Comparison of ENCODE assay signal across 8 mouse cellular contexts in the genomic region with DNA sequence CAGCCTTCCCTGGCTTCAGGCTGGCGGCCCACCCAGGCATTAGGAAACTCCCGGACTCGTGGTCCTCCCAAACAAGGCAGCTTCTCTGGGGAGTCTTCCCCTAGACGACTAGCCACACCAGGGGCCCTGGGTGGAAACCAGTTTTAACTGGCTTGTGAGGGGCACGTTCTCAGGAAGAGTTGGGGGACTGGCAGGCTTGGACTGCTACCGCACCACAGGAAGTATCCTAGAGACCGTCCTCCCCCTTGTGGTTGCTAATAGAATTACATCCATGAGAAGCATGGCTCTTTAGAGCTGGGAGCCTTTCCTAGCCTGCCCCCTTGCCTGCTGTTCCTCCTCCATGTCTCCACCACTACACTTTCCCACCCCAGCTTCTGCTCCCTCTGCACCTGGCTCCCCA.
DNase-seq lines count a peak whose midpoint lies in the region; ATAC-seq and TF ChIP-seq lines count a peak whose summit lies in the region.

No protein-coding gene starts in this region.

- H3K36me3 ChIP-seq in forebrain, postnatal 0 days (ENCODE audit: insufficient read depth), result peaks cover 8% of the 10 kb centered on the region; the same call in 1 of the 2 replicates
- H3K36me3 ChIP-seq in intestine, embryonic 14.5 days (ENCODE audit: control insufficient read depth, insufficient read depth, low read length), result no peaks in the 10 kb centered on the region
- H3K36me3 ChIP-seq in midbrain, embryonic 11.5 days (ENCODE audit: control insufficient read depth, insufficient read depth, low read length), result no peaks in the 10 kb centered on the region
- H3K36me3 ChIP-seq in splenic B cell, adult 2 months (ENCODE audit: control insufficient read depth, insufficient read depth, low read length, poor library complexity, severe bottlenecking), result no peaks in the 10 kb centered on the region

- H3K4me2 ChIP-seq in forebrain, postnatal 0 days (ENCODE audit: low read depth), result no peak overlapping the region; the same call in 1 of the 2 replicates
- H3K4me2 ChIP-seq in intestine, embryonic 14.5 days (ENCODE audit: low read length), result no peak overlapping the region
- H3K4me2 ChIP-seq in midbrain, embryonic 11.5 days, result no peak overlapping the region

- TF ChIP-seq CTCF in forebrain, postnatal 0 days (IDR thresholded peaks at IDR 0.05; ENCODE audit: low read depth), result peak; percentile 92
- peak; percentile 82 for TF ChIP-seq CTCF in left cerebral cortex, adult 2 months (IDR thresholded peaks at IDR 0.05)

- ATAC-seq in forebrain, postnatal 0 days, result peak; percentile 82
- peak; percentile 84 for ATAC-seq in intestine, embryonic 14.5 days (replicated peaks; ENCODE audit: low FRiP score, low TSS enrichment, low read depth)
- peak; percentile 77 for ATAC-seq in midbrain, embryonic 11.5 days (ENCODE audit: low FRiP score)

- H3K27ac ChIP-seq in forebrain, postnatal 0 days (ENCODE audit: low read depth, low read length), result no peak overlapping the region
- no peak overlapping the region for H3K27ac ChIP-seq in intestine, embryonic 14.5 days (ENCODE audit: low read depth)
- H3K27ac ChIP-seq in left cerebral cortex, adult 2 months, result no peak overlapping the region
- no peak overlapping the region for H3K27ac ChIP-seq in midbrain, embryonic 11.5 days (ENCODE audit: low read depth, low read length)

- no peaks in the 10 kb centered on the region for H3K27me3 ChIP-seq in forebrain, postnatal 0 days (ENCODE audit: insufficient read depth, low read length)
- H3K27me3 ChIP-seq in intestine, embryonic 14.5 days (replicated peaks; ENCODE audit: control insufficient read depth, insufficient read depth, low read length), result no peaks in the 10 kb centered on the region
- no peaks in the 10 kb centered on the region for H3K27me3 ChIP-seq in midbrain, embryonic 11.5 days (ENCODE audit: control insufficient read depth, insufficient read depth, low read length)
- no peaks in the 10 kb centered on the region for H3K27me3 ChIP-seq in splenic B cell, adult 2 months (ENCODE audit: control insufficient read depth, insufficient read depth, low read length, poor library complexity, severe bottlenecking)

- H3K4me3 ChIP-seq in forebrain, postnatal 0 days (ENCODE audit: low read depth, low read length), result no peak overlapping the region
- H3K4me3 ChIP-seq in intestine, embryonic 14.5 days (ENCODE audit: low read depth, low read length), result no peak overlapping the region
- no peak overlapping the region for H3K4me3 ChIP-seq in left cerebral cortex, adult 2 months
- no peak overlapping the region for H3K4me3 ChIP-seq in midbrain, embryonic 11.5 days (ENCODE audit: low read depth, low read length)

- intact Hi-C loops in left cerebral cortex, adult 2 months (cut with DNase I), result loop anchor here (1.0 kb wide), 1 partner anchor 430 kb away; no protein-coding TSS in a partner anchor

- no peaks in the 10 kb centered on the region for H3K4me1 ChIP-seq in forebrain, postnatal 0 days (ENCODE audit: insufficient read depth)
- peaks cover 3% of the 10 kb centered on the region; the same call in 1 of the 2 replicates for H3K4me1 ChIP-seq in intestine, embryonic 14.5 days (replicated peaks; ENCODE audit: control insufficient read depth, insufficient read depth, low read length)
- no peaks in the 10 kb centered on the region for H3K4me1 ChIP-seq in midbrain, embryonic 11.5 days (ENCODE audit: control insufficient read depth, insufficient read depth, low read length)

- H3K9ac ChIP-seq in forebrain, postnatal 0 days, result no peak overlapping the region; the same call in 1 of the 2 replicates
- no peak overlapping the region for H3K9ac ChIP-seq in intestine, embryonic 14.5 days (ENCODE audit: low read length)
- H3K9ac ChIP-seq in midbrain, embryonic 11.5 days (ENCODE audit: low read length), result no peak overlapping the region

- peak; percentile 18 for DNase-seq in ovary, postnatal 14 days (ENCODE audit: low spot score)
- no peak for DNase-seq in ovary, adult 18-20 months (ENCODE audit: low spot score)
- DNase-seq in cerebellum, adult 9-10 months, result peak; percentile 60
- DNase-seq in forebrain, postnatal 0 days, result peak; percentile 80
- peak; percentile 68 for DNase-seq in intestine, embryonic 14.5 days (ENCODE audit: low spot score)
- DNase-seq in left cerebral cortex, adult 2 months (ENCODE audit: extremely low spot score in 1 of 2, low spot score in 2 of 2), result peak; percentile 45 to 54
- peak; percentile 93 for DNase-seq in midbrain, embryonic 11.5 days (ENCODE audit: low spot score, missing footprints)
- peak; percentile 51 for DNase-seq in splenic B cell, adult 2 months (ENCODE audit: low read depth, low spot score)

- H3K9me3 ChIP-seq in forebrain, postnatal 0 days (ENCODE audit: low read length), result no peaks in the 10 kb centered on the region
- H3K9me3 ChIP-seq in intestine, embryonic 14.5 days (ENCODE audit: control insufficient read depth, low read length), result no peaks in the 10 kb centered on the region
- H3K9me3 ChIP-seq in midbrain, embryonic 11.5 days (ENCODE audit: control insufficient read depth, low read length), result no peaks in the 10 kb centered on the region

- 26% methylated on average over 7 of the region's 7 CpGs for whole genome bisulfite sequencing in forebrain, postnatal 0 days
- 27% methylated on average over 7 of the region's 7 CpGs for WGBS in intestine, embryonic 14.5 days
- 27% methylated on average over 7 of the region's 7 CpGs for WGBS in midbrain, embryonic 11.5 days
